Mouse (Mus musculus): ENCODE data around the gene Shh. TPM values are rescaled to one million over a fixed set of nuclear protein-coding genes. Genes with fewer than 3 reads are reported as not detected.

Gene Shh
- total and polyA plus RNA-seq, 3 experiments, result not detected

DNA sequence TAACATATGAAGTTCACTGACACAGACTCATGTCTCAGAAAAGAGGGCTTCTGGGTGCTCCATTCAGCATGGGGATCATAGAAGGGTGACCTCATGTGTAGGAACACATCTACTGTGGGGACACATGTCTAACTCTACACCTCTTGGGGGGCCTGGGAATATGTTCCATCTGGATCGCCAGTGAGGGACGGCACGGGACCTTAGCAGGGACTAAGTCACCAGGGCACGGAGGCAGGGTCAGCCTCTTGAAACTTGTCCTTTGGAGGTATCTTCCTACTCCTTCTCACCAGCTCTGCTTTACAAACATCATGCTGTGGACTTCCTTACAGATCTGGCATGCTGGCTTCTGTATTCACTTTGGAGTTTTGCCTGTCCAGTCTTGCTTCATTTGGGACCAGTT lies 31.8 kb upstream of the Shh start:
- peaks cover 14% of the 10 kb centered on the region for H3K27me3 ChIP-seq (replicated peaks)
- no peak overlapping the region for H3K9ac ChIP-seq (ENCODE audit: insufficient read depth, low read depth)
- no peak for DNase-seq (ENCODE audit: extremely low read depth)
- no peak overlapping the region for H3K4me3 ChIP-seq (replicated peaks in 1 of 3; ENCODE audit: low read depth in 2 of 3, low read length in 2 of 3, poor library complexity in 1 of 3)
- H3K36me3 ChIP-seq (replicated peaks in 1 of 2; ENCODE audit: control insufficient read depth in 1 of 2, insufficient read depth in 1 of 2, low read length in 1 of 2), result no peaks in the 10 kb centered on the region
- H3K79me2 ChIP-seq (replicated peaks; ENCODE audit: control insufficient read depth, extremely low read depth, insufficient read depth, poor library complexity, severe bottlenecking), result no peaks in the 10 kb centered on the region
- no peaks in the 10 kb centered on the region for H3K9me3 ChIP-seq (replicated peaks; ENCODE audit: low read length)
- no peaks in the 10 kb centered on the region for H3K4me1 ChIP-seq (ENCODE audit: control insufficient read depth in 1 of 2, insufficient read depth in 2 of 2)
- dilution Hi-C loops (cut with MboI; ENCODE audit: extremely low pct_ligation_motif_present, extremely low pct_unique_long_range_greater_than_20kb, low sequenced_read_pairs), result no loop called here
- in situ Hi-C loops (cut with MboI; ENCODE audit: low pct_ligation_motif_present, low pct_unique_long_range_greater_than_20kb, low sequenced_read_pairs), result no loop called here
- no peak overlapping the region for H3K27ac ChIP-seq (ENCODE audit: insufficient read depth, low read depth)
- H3K4me2 ChIP-seq (ENCODE audit: insufficient read depth, low read depth, poor library complexity, severe bottlenecking), result no peak overlapping the region
- TF ChIP-seq HCFC1 (IDR thresholded peaks at IDR 0.05; ENCODE audit: low read depth, low read length), result no peak
- no peak for TF ChIP-seq PAX5 (IDR thresholded peaks at IDR 0.05; ENCODE audit: low read length)
- TF ChIP-seq MAFK (IDR thresholded peaks at IDR 0.05; ENCODE audit: insufficient replicate concordance, low read length), result no peak
- TF ChIP-seq CTCF (conservative IDR thresholded peaks at IDR 0.05 in 1 of 2, IDR thresholded peaks at IDR 0.05 in 1 of 2; ENCODE audit: low read depth in 2 of 2, low read length in 2 of 2), result no peak
- no peak for TF ChIP-seq POLR2AphosphoS2 (IDR thresholded peaks at IDR 0.05; ENCODE audit: low read depth, low read length)
- no peak for TF ChIP-seq TBP (conservative IDR thresholded peaks at IDR 0.05; ENCODE audit: low read depth, low read length)
- no peak for TF ChIP-seq GABPA (IDR thresholded peaks at IDR 0.05; ENCODE audit: insufficient replicate concordance, low read depth, low read length)
- no peak for TF ChIP-seq JUND (conservative IDR thresholded peaks at IDR 0.05; ENCODE audit: low read depth, low read length)
- no peak for TF ChIP-seq ZKSCAN1 (IDR thresholded peaks at IDR 0.05; ENCODE audit: borderline replicate concordance, low read depth, low read length)
- TF ChIP-seq EP300 (IDR thresholded peaks at IDR 0.05; ENCODE audit: low read length), result no peak
- TF ChIP-seq MAX (IDR thresholded peaks at IDR 0.05; ENCODE audit: low read length), result no peak
- TF ChIP-seq NRF1 (IDR thresholded peaks at IDR 0.05; ENCODE audit: low read depth, low read length), result no peak
- no peak for TF ChIP-seq USF2 (conservative IDR thresholded peaks at IDR 0.05; ENCODE audit: low read depth, low read length)
- no peak for TF ChIP-seq IRF4 (IDR thresholded peaks at IDR 0.05; ENCODE audit: low read depth, low read length)
- TF ChIP-seq E2F4 (IDR thresholded peaks at IDR 0.05; ENCODE audit: insufficient replicate concordance, low read depth, low read length), result no peak
- TF ChIP-seq ZC3H11A (IDR thresholded peaks at IDR 0.05; ENCODE audit: low read depth, low read length), result no peak
- TF ChIP-seq KAT2A (IDR thresholded peaks at IDR 0.05; ENCODE audit: insufficient replicate concordance, low read length), result no peak
- no peak for TF ChIP-seq ZNF384 (IDR thresholded peaks at IDR 0.05; ENCODE audit: low read depth, low read length)
- no peak for TF ChIP-seq MXI1 (IDR thresholded peaks at IDR 0.05; ENCODE audit: low read depth, low read length)

DNA sequence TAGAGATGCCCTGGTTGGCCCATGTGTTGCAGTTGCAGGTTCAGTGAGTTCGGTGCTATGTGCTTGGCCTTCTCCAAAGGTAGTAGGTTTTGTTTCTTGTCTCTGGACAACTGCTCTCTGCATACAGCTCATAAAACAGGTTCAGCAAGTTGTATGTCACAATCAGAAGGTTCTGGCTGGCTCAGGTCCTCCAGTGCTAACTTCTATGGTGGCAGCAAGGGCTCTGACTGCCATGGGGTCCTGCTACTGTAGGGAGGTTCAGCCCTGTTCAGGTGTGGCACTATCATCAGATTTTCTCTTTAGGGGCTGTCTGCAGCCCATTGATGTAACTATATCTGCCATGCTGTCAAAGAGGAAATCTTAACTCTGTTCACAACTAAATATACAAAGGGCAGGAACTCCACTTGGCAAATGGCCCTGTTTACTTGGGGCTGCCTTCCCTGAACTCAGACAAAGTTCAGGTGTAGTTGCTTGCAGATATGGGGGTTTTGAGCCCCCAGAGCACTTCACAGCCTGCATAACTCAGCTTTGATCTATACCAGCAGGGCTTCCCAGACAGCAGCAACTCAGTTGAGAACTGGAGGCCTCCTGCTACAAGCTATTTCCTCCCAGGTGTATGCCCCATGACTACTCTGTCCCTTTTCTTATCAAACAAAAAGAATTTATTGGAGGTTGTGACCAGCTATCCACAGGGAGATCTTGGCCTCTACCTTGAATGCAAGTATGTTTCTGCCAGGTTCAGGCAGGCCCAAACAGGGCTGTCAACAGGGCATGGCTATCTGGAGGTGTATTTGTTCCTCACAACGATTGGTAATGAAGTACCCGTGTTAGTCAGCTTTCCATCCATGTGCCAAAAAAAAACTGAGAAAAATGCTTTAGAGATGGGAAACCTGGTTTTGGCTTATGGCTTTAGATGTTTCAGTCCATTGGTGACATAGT lies 28.9 kb upstream of the Shh start:
- TF ChIP-seq UBTF (IDR thresholded peaks at IDR 0.05; ENCODE audit: low read depth, low read length) (no peak), MAX (IDR thresholded peaks at IDR 0.05; ENCODE audit: low read length) (no peak), MEF2A (IDR thresholded peaks at IDR 0.05; ENCODE audit: borderline replicate concordance, low read depth, low read length) (no peak), TCF12 (IDR thresholded peaks at IDR 0.05; ENCODE audit: low read depth, low read length) (no peak), HCFC1 (IDR thresholded peaks at IDR 0.05; ENCODE audit: low read depth, low read length) (no peak), USF2 (conservative IDR thresholded peaks at IDR 0.05; ENCODE audit: low read depth, low read length) (no peak), CHD1 (IDR thresholded peaks at IDR 0.05; ENCODE audit: low read depth, low read length) (no peak), MYC (IDR thresholded peaks at IDR 0.05; ENCODE audit: low read depth, low read length) (no peak), JUND (conservative IDR thresholded peaks at IDR 0.05; ENCODE audit: low read depth, low read length) (no peak), ELF1 (IDR thresholded peaks at IDR 0.05; ENCODE audit: low read depth, low read length) (no peak), RAD21 (IDR thresholded peaks at IDR 0.05; ENCODE audit: low read depth, low read length) (no peak), RCOR1 (conservative IDR thresholded peaks at IDR 0.05; ENCODE audit: low read depth, low read length) (no peak), POLR2AphosphoS2 (IDR thresholded peaks at IDR 0.05; ENCODE audit: low read depth, low read length) (no peak), POLR2A (IDR thresholded peaks at IDR 0.05; ENCODE audit: low read depth, low read length) (no peak), USF1 (IDR thresholded peaks at IDR 0.05; ENCODE audit: low read depth, low read length) (no peak), PAX5 (IDR thresholded peaks at IDR 0.05; ENCODE audit: low read length) (no peak)
- Histone ChIP-seq H3K9me3 (replicated peaks; ENCODE audit: low read length) (no peaks in the 10 kb centered on the region), H3K27me3 (replicated peaks) (peaks cover 18% of the 10 kb centered on the region), H3K4me2 (ENCODE audit: insufficient read depth, low read depth, poor library complexity, severe bottlenecking) (no peak overlapping the region), H3K27ac (ENCODE audit: insufficient read depth, low read depth) (no peak overlapping the region), H3K79me2 (replicated peaks; ENCODE audit: control insufficient read depth, extremely low read depth, insufficient read depth, poor library complexity, severe bottlenecking) (no peaks in the 10 kb centered on the region), H3K4me3 (replicated peaks in 1 of 3; ENCODE audit: low read depth in 2 of 3, low read length in 2 of 3, poor library complexity in 1 of 3) (no peak overlapping the region), H3K36me3 (replicated peaks in 1 of 2; ENCODE audit: control insufficient read depth in 1 of 2, insufficient read depth in 1 of 2, low read length in 1 of 2) (no peaks in the 10 kb centered on the region), H3K4me1 (ENCODE audit: control insufficient read depth in 1 of 2, insufficient read depth in 2 of 2) (no peaks in the 10 kb centered on the region), H3K9ac (ENCODE audit: insufficient read depth, low read depth) (no peak overlapping the region)
- DNase-seq (ENCODE audit: extremely low read depth), result no peak
- dilution Hi-C loops (cut with MboI; ENCODE audit: extremely low pct_ligation_motif_present, extremely low pct_unique_long_range_greater_than_20kb, low sequenced_read_pairs), result no loop called here
- in situ Hi-C loops (cut with MboI; ENCODE audit: low pct_ligation_motif_present, low pct_unique_long_range_greater_than_20kb, low sequenced_read_pairs), result no loop called here

Data from CH12.LX (cell line).